Mouse (Mus musculus): ENCODE measurements at regions not wholly inside any gene's neighbourhood (a gene's known extent, or its start where the extent isn't known, plus 50 kb on each side); places are given as distances from the start of the nearest gene placed in this dataset.

DNA sequence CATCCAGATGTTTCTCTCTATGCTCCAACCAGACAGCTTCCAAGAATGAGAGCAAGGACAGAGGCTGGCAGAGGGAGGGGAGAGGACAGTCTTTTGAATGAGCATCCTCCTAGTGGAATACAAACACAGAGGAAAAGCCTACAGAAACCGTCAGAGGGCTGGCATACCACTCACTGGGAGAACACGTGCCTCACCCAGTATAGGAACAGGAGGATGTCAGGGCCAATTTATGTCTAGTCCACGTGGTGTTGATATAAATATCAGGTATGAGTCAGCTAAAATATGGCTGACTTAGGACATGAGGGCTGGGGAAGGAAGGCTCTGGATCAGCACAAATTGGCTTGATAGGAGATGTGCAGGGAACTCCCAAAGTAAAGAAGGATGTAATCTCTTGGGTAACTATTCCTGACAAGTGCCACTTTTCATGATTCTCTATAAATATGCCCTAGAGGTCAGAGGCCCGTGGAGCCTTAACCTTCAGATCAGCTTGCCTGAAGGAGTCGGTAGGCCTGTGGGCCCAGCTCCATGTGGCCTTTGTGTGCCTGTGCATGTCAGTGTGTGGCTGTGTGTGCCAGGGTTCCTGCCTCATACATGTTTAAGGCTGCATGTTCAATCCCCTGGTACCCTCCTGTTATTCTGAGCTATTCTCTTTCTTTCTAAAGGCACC lies 531.9 kb upstream of the Gm19410 start:
- TF ChIP-seq POLR2A (IDR thresholded peaks at IDR 0.05; ENCODE audit: low read depth, low read length) (no peak), CTCF (IDR thresholded peaks at IDR 0.05; ENCODE audit: borderline replicate concordance, insufficient read depth, low read length) (no peak)
